Mouse (Mus musculus): ENCODE results near the gene Syngr3. TPM values are rescaled to one million over a fixed set of nuclear protein-coding genes. Genes with fewer than 3 reads are reported as not detected.
A peak's percentile ranks its signal among the peaks of the same experiment; 100 is the strongest.
"Not testable (repeated sequence)": the region's sequence is repeated elsewhere in the genome, so short reads cannot be mapped to it uniquely, and the experiment has no call there.

Gene Syngr3
- total RNA-seq, 4 experiments from 2014 or later: 163 to 176 (median 164) TPM

GRCm38 (mm10) chr17:24720616-24721015 lies 30.9 kb upstream of the Syngr3 start:
- DNase-seq (ENCODE audit: low spot score in 2 of 2): not testable (repeated sequence)

- peak; percentile 96 to 99 for DNase-seq (ENCODE audit: low spot score in 2 of 2)
These were observed 29.9 kb upstream of the Syngr3 start for GRCm38 (mm10) chr17:24719494-24720222.

- DNase-seq (ENCODE audit: low spot score in 2 of 2): not testable (repeated sequence)
These were observed 29.2 kb upstream of the Syngr3 start for GRCm38 (mm10) chr17:24718938-24719337.

GRCm38 (mm10) chr17:24717943-24718342 lies 28.2 kb upstream of the Syngr3 start, which contains the start of the genes Rnf151 and Rps2:
TSS of gene Rnf151 (minus strand) at chr17:24718063.
TSS of gene Rps2 (plus strand) at chr17:24718116.
- DNase-seq (ENCODE audit: low spot score in 2 of 2): no peak

- no peak for DNase-seq (ENCODE audit: low spot score in 2 of 2)
These were observed 26.5 kb upstream of the Syngr3 start for GRCm38 (mm10) chr17:24716166-24716682.

GRCm38 (mm10) chr17:24715556-24715955 lies 25.8 kb upstream of the Syngr3 start:
- no peak for DNase-seq (ENCODE audit: low spot score in 2 of 2)

GRCm38 (mm10) chr17:24708646-24709045 lies 18.9 kb upstream of the Syngr3 start:
- no peak for DNase-seq (ENCODE audit: low spot score in 2 of 2)

- DNase-seq (ENCODE audit: low spot score in 2 of 2): peak in 1 of 2 experiments; percentile 6
These were observed 18.2 kb upstream of the Syngr3 start for GRCm38 (mm10) chr17:24707801-24708425.

- peak; percentile 90 to 98 for DNase-seq (ENCODE audit: low spot score in 2 of 2)
These were observed 17.4 kb upstream of the Syngr3 start, which contains the start of gene Tbl3 for GRCm38 (mm10) chr17:24706982-24707800. TSS of gene Tbl3 (minus strand) at chr17:24707660.

- peak in 1 of 2 experiments; percentile 5 for DNase-seq (ENCODE audit: low spot score in 2 of 2)
These were observed 16.1 kb upstream of the Syngr3 start for GRCm38 (mm10) chr17:24705821-24706220.

- DNase-seq (ENCODE audit: low spot score in 2 of 2): no peak
These were observed 11.5 kb upstream of the Syngr3 start for GRCm38 (mm10) chr17:24701251-24701650.

GRCm38 (mm10) chr17:24699473-24699872 lies 9.7 kb upstream of the Syngr3 start:
- DNase-seq (ENCODE audit: low spot score in 2 of 2): no peak

GRCm38 (mm10) chr17:24698715-24699114 lies 9.0 kb upstream of the Syngr3 start:
- no peak for DNase-seq (ENCODE audit: low spot score in 2 of 2)

- DNase-seq (ENCODE audit: low spot score in 2 of 2): no peak
These were observed 8.2 kb upstream of the Syngr3 start for GRCm38 (mm10) chr17:24697985-24698384.

GRCm38 (mm10) chr17:24696011-24696697 lies 6.4 kb upstream of the Syngr3 start, which contains the start of the genes Gfer and Noxo1:
TSS of gene Gfer (minus strand) at chr17:24696156.
TSS of gene Noxo1 (plus strand) at chr17:24696234.
- DNase-seq (ENCODE audit: low spot score in 2 of 2): peak; percentile 67 to 76

- no peak for DNase-seq (ENCODE audit: low spot score in 2 of 2)
These were observed 5.7 kb upstream of the Syngr3 start for GRCm38 (mm10) chr17:24695326-24696010.

GRCm38 (mm10) chr17:24692385-24692784 lies 2.6 kb upstream of the Syngr3 start:
- no peak for DNase-seq (ENCODE audit: low spot score in 2 of 2)

- no peak for DNase-seq (ENCODE audit: low spot score in 2 of 2)
These were observed 2.2 kb downstream of the Syngr3 start for GRCm38 (mm10) chr17:24687599-24687998.

GRCm38 (mm10) chr17:24687146-24687595 lies 2.6 kb downstream of the Syngr3 start:
- no peak for DNase-seq (ENCODE audit: low spot score in 2 of 2)

GRCm38 (mm10) chr17:24686514-24686913 lies 3.2 kb downstream of the Syngr3 start:
- DNase-seq (ENCODE audit: low spot score in 2 of 2): no peak

Measured in left cerebral cortex, adult 8-10 months (tissue).